Mouse (Mus musculus) hindbrain, embryonic 10.5 days (tissue): Measurements from ENCODE around the gene Edc3. TPM values are rescaled to one million over a fixed set of nuclear protein-coding genes. Genes with fewer than 3 reads are reported as not detected.

Source experiments
- DNase-seq: peaks from one replicate; pipeline ENCODE4 v3.0.0-alpha.2; 2017; ENCODE audit warnings: low spot score
- H3K27ac ChIP-seq: fragments of 300-500 bp; sonication (generic); 2 replicates; pipeline ENCODE4 v1.5.1; 2016; ENCODE audit warnings: mild to moderate bottlenecking, moderate library complexity
- H3K27me3 ChIP-seq: fragments of 300-500 bp; sonication (generic); 2 replicates; pipeline ENCODE4 v1.6.1; 2016; ENCODE audit warnings: mild to moderate bottlenecking; ENCODE audit not compliant: poor library complexity, insufficient read depth, severe bottlenecking
- H3K36me3 ChIP-seq: fragments of 300-500 bp; sonication (generic); 2 replicates; pipeline ENCODE4 v1.6.1; 2016; ENCODE audit warnings: mild to moderate bottlenecking, moderate library complexity
- H3K4me1 ChIP-seq: fragments of 300-500 bp; sonication (generic); replicated peaks from 2 replicates; pipeline ENCODE4 v1.6.1; 2016; ENCODE audit warnings: mild to moderate bottlenecking
- H3K4me3 ChIP-seq: fragments of 300-500 bp; sonication (generic); 2 replicates; pipeline ENCODE4 v1.5.1; 2016; ENCODE audit warnings: mild to moderate bottlenecking, moderate library complexity
- H3K9me3 ChIP-seq: fragments of 300-500 bp; sonication (generic); 2 replicates; pipeline ENCODE4 v1.6.1; 2016; ENCODE audit warnings: mild to moderate bottlenecking, moderate library complexity
- WGBS: fragments of 180-500 bp; shearing (Covaris S2); methylation state at CpG from one replicate; pipeline ENCODE4 v1.1.7; 2016; 5-methylcytosine and 5-hydroxymethylcytosine counted together
- polyA plus RNA-seq: library from polyadenylated mRNA; unstranded; fragments of >200 nt; fragmentation: Nextera tagmentation; extraction: Ambion mirVana; gene quantifications from 2 replicates; pipeline ENCODE4 v1.2.1, GENCODE M21; 2016

The Edc3 gene
- polyA plus RNA-seq, 1 experiment from 2014 or later, result 41.0 TPM

DNA sequence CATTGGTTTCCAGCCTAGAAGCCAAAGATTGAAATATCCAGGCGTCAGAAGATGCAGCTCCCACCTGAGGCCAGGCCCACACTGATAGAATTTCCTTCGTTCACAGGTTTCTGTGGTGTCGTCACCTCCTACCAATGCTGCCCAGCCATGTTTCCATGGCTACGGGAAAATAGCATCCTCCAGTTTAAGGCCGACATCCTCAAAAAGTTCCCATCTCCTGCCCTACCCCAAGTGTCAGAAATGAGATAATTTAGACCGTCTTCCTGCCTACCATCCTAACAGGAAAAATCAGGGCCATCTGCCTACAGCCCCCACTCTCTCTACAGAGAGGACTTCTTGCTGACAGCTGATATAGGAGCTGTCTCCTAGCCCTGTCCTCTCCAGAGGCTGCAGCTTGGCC is 58.1 kb downstream of the Edc3 start:
- Histone ChIP-seq H3K36me3 (peaks cover 7% of the 10 kb centered on the region), H3K27ac (peak overlapping the region; percentile 96), H3K4me1 (peaks cover 43% of the 10 kb centered on the region), H3K27me3 (no peaks in the 10 kb centered on the region), H3K4me3 (peak overlapping the region; percentile 93), H3K9me3 (no peaks in the 10 kb centered on the region)
- WGBS, result 36% methylated on average over 6 of the region's 6 CpGs
- no peak for DNase-seq

DNA sequence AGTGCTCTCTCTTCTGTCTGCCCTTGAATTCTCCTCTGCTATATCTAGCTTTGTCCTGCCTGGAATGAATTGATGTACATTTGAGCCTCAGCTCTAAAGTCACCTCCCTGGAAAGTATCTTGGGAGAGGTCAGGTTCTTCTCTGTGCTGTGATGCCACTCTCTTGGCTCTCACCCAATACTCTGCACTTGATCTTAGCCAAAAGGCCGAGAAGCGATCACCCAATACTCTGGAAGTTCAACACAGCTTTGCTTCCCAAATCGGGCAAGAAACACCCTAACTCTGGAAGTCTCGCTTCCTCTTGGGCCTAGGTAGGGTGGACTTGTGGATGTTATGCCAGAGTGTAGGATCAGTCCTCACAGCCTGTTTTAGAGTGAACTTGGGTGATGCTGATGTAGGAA is 58.9 kb downstream of the Edc3 start:
- Histone ChIP-seq H3K9me3 (no peaks in the 10 kb centered on the region), H3K27ac (no peak overlapping the region), H3K4me3 (no peak overlapping the region), H3K4me1 (peaks cover 36% of the 10 kb centered on the region), H3K36me3 (no peaks in the 10 kb centered on the region), H3K27me3 (no peaks in the 10 kb centered on the region)
- no peak for DNase-seq
- WGBS, result 94% methylated on average over 4 of the region's 4 CpGs

DNA sequence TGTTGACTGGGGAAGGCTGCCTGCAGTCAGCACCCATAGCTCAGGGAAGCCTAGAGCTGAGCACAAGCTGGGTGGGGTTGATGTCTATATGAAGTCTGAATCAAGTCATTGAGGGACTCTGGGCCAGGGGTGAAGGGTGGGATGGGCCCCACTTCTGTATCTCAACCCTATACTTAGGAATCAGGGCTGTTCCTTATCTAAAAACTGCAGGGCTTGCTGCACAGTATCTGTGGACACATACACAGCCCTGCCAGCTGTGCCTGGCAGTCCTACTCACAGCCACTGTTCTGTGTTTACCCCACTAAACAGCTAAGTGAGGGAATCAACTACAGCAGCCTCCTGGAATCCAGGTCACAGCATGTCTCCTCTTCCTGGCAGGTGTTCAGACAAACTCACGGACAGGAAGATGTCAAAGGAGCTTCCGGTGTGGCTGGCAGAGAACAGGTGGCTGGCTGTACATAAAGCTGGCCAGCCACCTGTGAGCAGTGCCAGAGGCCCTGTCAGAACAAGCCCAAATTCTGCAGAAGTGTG is 61.3 kb downstream of the Edc3 start:
- WGBS, result 76% methylated on average over 2 of the region's 2 CpGs
- 0 out of 2 replicates have a peak overlapping the region, but pooled peaks have one; percentile 30 for H3K27ac ChIP-seq
- no peaks in the 10 kb centered on the region for H3K36me3 ChIP-seq
- H3K9me3 ChIP-seq, result no peaks in the 10 kb centered on the region
- no peaks in the 10 kb centered on the region for H3K27me3 ChIP-seq
- H3K4me3 ChIP-seq, result no peak overlapping the region
- no peak for DNase-seq
- H3K4me1 ChIP-seq, result peaks cover 25% of the 10 kb centered on the region

DNA sequence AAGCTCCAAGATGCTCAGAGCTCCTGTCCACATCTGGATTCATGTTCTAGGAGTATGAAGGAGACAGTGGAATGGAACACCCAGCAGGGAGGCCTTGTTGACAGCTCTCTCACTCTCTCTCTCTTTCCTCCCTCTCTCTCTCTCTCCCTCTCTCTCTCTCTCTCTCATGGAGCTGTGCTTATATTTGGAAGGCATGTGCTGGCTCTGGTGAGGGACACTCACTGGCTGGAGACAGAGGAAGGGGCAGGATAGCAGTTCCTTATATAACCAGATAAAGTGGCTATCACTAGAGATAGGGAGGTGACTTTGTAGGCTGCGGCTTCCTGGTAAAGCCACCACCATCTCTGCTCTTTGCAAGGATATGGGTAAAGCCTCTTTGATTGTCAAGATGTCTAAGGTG is 61.9 kb downstream of the Edc3 start:
- H3K27ac ChIP-seq, result no peak overlapping the region
- H3K9me3 ChIP-seq, result no peaks in the 10 kb centered on the region
- 91% methylated on average over 1 of the region's 1 CpGs for WGBS
- H3K4me3 ChIP-seq, result no peak overlapping the region
- peaks cover 27% of the 10 kb centered on the region for H3K4me1 ChIP-seq
- no peaks in the 10 kb centered on the region for H3K27me3 ChIP-seq
- no peak for DNase-seq
- no peaks in the 10 kb centered on the region for H3K36me3 ChIP-seq

DNA sequence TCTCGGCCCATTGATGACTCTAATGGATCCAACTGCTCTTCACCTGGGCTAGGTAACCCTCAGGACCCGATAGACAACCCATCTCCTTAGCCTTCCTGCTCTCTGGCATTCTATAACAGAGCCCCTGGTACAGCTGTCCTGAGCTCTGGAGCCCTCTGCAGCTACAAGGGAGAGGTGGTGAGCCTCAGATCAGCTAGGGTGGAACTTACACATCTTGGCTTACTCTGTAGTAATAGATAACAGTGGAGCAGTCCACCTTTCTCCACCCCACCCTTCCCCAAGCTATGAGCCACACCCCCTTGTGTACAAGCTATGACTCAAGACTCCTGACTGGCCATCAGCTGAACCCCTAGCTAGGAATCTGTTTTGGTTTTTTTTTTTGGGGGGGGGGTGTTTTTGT is 62.5 kb downstream of the Edc3 start:
- DNase-seq, result no peak
- WGBS, result 85% methylated on average over 2 of the region's 2 CpGs

DNA sequence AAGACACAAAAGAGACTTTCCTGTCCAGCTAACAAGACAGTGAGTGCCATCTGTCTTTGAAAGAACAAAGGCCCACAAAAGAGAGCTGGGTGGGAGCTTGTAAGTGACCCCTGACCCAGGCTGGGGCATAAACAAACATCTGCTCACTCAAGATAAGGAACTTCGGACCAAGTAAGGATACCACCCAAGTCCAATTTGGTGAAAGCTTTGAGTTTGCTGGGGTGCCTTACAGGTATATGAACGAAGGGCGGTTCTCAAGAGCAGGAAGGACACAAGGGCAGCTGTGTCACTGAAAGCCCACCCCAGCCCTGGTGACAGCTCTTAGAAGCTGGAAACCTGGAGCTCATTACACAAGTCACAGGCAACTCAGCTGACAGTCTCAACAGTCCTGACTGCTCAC is 65.4 kb downstream of the Edc3 start:
- H3K36me3 ChIP-seq, result no peaks in the 10 kb centered on the region
- H3K4me1 ChIP-seq, result peaks cover 23% of the 10 kb centered on the region
- DNase-seq, result no peak
- no peaks in the 10 kb centered on the region for H3K27me3 ChIP-seq
- peak overlapping the region; percentile 72 for H3K27ac ChIP-seq
- no peak overlapping the region for H3K4me3 ChIP-seq
- H3K9me3 ChIP-seq, result no peaks in the 10 kb centered on the region
- 80% methylated on average over 3 of the region's 3 CpGs for WGBS

More for the DNA sequence above, 62.5 kb downstream of the Edc3 start:
- H3K4me1 ChIP-seq, result peaks cover 30% of the 10 kb centered on the region
- no peak overlapping the region for H3K27ac ChIP-seq
- no peak overlapping the region for H3K4me3 ChIP-seq
- no peaks in the 10 kb centered on the region for H3K36me3 ChIP-seq
- H3K9me3 ChIP-seq, result no peaks in the 10 kb centered on the region
- no peaks in the 10 kb centered on the region for H3K27me3 ChIP-seq

DNA sequence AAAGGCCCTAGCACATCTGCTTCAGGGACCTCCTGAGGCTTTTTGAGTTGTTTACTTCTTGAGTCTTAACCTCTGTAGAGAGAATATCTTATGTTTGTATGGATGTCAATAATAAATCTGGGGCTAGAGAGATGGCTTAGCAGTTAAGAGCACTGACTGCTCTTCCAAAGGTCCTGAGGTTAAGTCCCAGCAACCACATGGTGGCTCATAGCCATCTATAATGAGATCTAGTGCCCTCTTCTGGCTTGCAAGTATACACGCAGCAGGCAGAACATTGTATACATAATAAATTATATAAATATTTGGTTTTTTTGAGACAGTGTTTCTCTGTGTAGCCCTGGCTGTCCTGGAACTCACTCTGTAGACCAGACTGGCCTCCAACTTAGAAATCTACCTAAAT is 65.8 kb downstream of the Edc3 start:
- WGBS, result 13% methylated on average over 1 of the region's 1 CpGs
- H3K27me3 ChIP-seq, result no peaks in the 10 kb centered on the region
- no peaks in the 10 kb centered on the region for H3K36me3 ChIP-seq

DNA sequence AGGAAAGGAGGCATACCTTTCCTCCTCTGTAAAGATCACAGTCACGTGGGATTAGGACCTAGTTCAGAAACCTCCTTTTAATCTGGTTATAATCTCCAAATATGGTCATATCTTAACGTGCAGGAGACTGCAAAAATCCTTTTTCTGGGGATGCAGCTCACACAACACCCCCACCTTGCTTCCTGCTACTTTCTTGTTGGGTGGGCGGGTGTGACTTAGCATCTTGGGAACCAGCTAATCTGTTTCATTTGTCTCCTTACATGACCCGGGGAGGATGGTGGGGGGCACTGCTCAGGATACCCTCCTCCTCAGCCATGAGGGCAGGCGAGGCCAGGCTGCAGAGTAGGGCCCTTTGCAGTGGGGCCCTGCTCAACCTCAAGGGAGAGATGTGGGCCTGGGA is 66.7 kb downstream of the Edc3 start:
- Histone ChIP-seq H3K27me3 (no peaks in the 10 kb centered on the region), H3K4me1 (peaks cover 23% of the 10 kb centered on the region), H3K36me3 (no peaks in the 10 kb centered on the region), H3K4me3 (no peak overlapping the region), H3K27ac (no peak overlapping the region; the same call in 1 of the 2 replicates), H3K9me3 (no peaks in the 10 kb centered on the region)
- 77% methylated on average over 5 of the region's 5 CpGs for WGBS
- DNase-seq, result no peak

More for the DNA sequence above, 65.8 kb downstream of the Edc3 start:
- peaks cover 23% of the 10 kb centered on the region for H3K4me1 ChIP-seq
- peak overlapping the region; percentile 72; the same call in 1 of the 2 replicates for H3K27ac ChIP-seq
- no peak overlapping the region for H3K4me3 ChIP-seq
- H3K9me3 ChIP-seq, result no peaks in the 10 kb centered on the region
- DNase-seq, result no peak

DNA sequence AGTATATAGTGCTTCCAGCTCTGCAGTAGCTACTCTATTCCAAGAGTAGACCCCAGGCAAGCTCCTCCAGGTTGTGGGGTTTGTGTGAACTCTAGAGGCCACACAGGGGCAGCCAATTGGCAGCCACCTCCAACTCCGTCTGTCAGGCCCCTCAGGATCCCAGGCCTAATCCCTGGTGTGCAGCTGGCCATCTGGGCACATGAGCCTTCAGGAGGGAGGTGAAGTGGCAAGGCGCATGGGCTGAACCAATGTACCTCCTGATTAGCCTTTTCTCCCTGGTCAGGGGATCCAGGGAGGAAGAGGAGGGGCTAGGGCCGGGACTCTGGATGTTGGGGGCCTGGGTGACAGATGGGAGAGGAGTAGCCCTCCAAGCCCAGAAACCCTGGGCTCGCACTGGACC is 67.4 kb downstream of the Edc3 start:
- Histone ChIP-seq H3K4me3 (no peak overlapping the region), H3K36me3 (no peaks in the 10 kb centered on the region), H3K27ac (peak overlapping the region; percentile 46), H3K27me3 (no peaks in the 10 kb centered on the region), H3K4me1 (peaks cover 23% of the 10 kb centered on the region), H3K9me3 (no peaks in the 10 kb centered on the region)
- DNase-seq, result no peak
- WGBS, result 63% methylated on average over 4 of the region's 4 CpGs

DNA sequence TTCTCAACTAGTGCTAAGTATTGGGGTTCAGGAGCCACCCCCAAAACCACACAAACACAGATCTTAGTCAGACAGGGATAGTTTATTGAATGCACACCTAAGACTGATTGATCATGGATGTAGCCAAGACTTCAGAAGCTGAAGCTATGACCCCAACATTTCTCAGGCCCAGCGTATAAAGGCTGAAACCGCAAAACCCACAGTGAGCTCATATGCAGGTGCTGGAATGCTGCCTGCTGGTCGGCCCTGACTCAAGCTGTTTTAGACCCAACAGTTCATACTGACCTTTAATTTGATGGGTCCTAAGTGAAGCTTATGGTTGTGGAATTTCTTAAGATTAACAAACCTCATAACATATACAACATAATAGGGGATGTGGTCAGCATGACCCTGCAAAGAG is 74.3 kb downstream of the Edc3 start:
- no peaks in the 10 kb centered on the region for H3K9me3 ChIP-seq
- no peak overlapping the region for H3K27ac ChIP-seq
- peaks cover 16% of the 10 kb centered on the region; the same call in 1 of the 2 replicates for H3K36me3 ChIP-seq
- no peak for DNase-seq
- H3K27me3 ChIP-seq, result no peaks in the 10 kb centered on the region
- 92% methylated on average over 3 of the region's 3 CpGs for WGBS
- no peak overlapping the region for H3K4me3 ChIP-seq
- H3K4me1 ChIP-seq, result no peaks in the 10 kb centered on the region

DNA sequence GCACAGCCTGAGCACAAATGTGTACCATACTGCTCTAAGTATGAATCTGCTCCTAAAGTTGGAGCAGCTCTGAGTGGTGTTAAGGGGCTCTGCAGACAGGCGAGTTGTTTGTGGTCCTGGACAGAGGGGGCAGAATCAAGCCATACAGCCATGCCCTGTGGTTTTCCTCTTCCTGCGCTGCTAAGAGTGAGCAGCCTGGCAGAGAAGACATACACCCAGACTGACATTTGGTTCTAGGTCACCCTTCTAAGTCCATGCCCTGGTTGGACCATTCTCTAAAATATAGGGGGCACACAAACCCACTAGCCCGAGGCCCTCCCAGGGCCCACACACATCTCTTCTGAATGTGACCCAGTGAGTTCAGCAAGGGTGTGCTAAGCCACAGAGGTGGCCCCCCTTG is 81.4 kb downstream of the Edc3 start:
- Histone ChIP-seq H3K36me3 (peaks cover 74% of the 10 kb centered on the region), H3K27ac (no peak overlapping the region), H3K27me3 (no peaks in the 10 kb centered on the region), H3K4me1 (no peaks in the 10 kb centered on the region), H3K9me3 (no peaks in the 10 kb centered on the region), H3K4me3 (no peak overlapping the region)
- no peak for DNase-seq
- WGBS, result 89% methylated on average over 3 of the region's 3 CpGs

DNA sequence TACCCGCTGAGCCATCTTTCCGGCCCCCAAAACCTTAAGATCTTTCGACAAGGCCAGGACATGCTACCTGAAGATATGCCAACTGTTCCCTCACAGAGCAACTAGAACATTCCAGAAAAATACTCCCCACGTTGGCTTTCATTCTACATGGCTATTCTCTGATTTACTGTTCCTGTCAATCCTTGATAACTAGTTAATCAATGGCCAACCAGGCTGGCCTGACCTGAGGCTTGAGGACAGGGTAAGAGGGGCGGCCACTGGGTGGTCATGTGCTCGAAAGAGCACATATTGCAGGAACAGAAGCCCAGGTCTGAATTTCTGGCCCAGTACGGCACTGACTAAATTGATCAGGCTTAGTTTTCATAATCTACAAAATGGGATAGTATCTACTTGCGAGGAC is 89.1 kb downstream of the Edc3 start:
- no peak overlapping the region for H3K4me3 ChIP-seq
- H3K27ac ChIP-seq, result no peak overlapping the region
- DNase-seq, result no peak
- peaks cover 87% of the 10 kb centered on the region for H3K36me3 ChIP-seq
- H3K9me3 ChIP-seq, result no peaks in the 10 kb centered on the region
- peaks cover 40% of the 10 kb centered on the region for H3K4me1 ChIP-seq
- 93% methylated on average over 8 of the region's 8 CpGs for WGBS
- 0 out of 2 replicates have a peak, but pooled peaks cover 4% of the 10 kb centered on the region for H3K27me3 ChIP-seq

DNA sequence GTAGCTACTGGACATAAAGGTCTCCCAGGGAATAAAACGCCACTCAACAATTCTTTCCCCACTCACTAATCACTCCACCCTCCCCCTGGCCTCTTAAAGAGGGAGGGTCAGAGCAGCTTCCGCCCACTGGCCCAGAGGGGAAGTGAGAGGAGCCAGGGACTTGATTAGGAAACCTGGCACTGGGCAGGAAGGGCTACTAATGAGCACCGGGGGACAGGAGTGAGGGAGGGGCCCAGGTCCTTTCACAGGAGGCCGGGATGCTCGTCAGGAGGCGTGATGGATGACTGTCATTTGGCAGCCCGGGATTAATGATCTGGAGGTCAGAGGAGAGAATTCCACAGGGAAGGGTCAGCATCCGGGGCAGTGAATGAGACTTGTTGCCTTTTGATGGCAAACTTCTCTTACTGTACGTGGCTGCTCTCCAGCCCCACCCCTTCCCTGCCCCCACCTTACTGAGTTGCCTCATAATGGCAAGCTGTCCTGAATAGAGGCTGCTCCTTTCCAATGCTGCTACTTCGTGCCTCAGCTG is 90.4 kb downstream of the Edc3 start:
- Histone ChIP-seq H3K36me3 (peaks cover 77% of the 10 kb centered on the region), H3K27me3 (0 out of 2 replicates have a peak, but pooled peaks cover 4% of the 10 kb centered on the region), H3K9me3 (no peaks in the 10 kb centered on the region), H3K27ac (0 out of 2 replicates have a peak overlapping the region, but pooled peaks have one; percentile 0), H3K4me1 (peaks cover 54% of the 10 kb centered on the region), H3K4me3 (no peak overlapping the region)
- WGBS, result 15% methylated on average over 10 of the region's 10 CpGs
- peak; percentile 74 for DNase-seq
